Mouse (Mus musculus) Patski (cell line): ENCODE data around the gene Frmd5. TPM values are rescaled to one million over a fixed set of nuclear protein-coding genes. Genes with fewer than 3 reads are reported as not detected.
"Not testable (repeated sequence)": the region's sequence is repeated elsewhere in the genome, so short reads cannot be mapped to it uniquely, and the experiment has no call there.

Source experiments
- ATAC-seq: fragments of 100-300 bp; one replicate; pipeline ENCODE4 v1.8.0; 2021
- CTCF ChIA-PET: fragments of 350-600 bp; sonication (Branson Sonifier 250); formaldehyde crosslinking; loops from one replicate; lab custom pipeline; 2022; ENCODE audit warnings: inconsistent platforms; lab: Charles Lee
- POLR2A ChIA-PET: fragments of 350-600 bp; sonication (Branson Sonifier 250); formaldehyde crosslinking; loops from one replicate; lab custom pipeline; 2022; ENCODE audit warnings: antibody characterized with exemption, inconsistent platforms; lab: Charles Lee
- DNase-seq: peaks from one replicate; pipeline ENCODE4 v3.0.0-alpha.2; 2011; ENCODE audit warnings: low read depth, low spot score
- H3K27me3 ChIP-seq: fragments of 371-371 bp; one replicate; pipeline ENCODE4 v1.5.1; 2021
- CTCF ChIP-seq: fragments of 100-300 bp; IDR thresholded peaks from one replicate; pipeline ENCODE4 v1.5.1; 2021
- in situ Hi-C: fragments of 300-500 bp; cut with MboI; formaldehyde crosslinking; loops from 3 replicates; pipeline ENCODE4 v1.11.1; 2018; ENCODE audit warnings: low pct_unique_long_range_greater_than_20kb, mixed read lengths
- polyA plus RNA-seq: library from polyadenylated mRNA; unstranded; gene quantifications from one replicate; pipeline ENCODE4 v1.2.3, GENCODE M21; 2021

Frmd5 gene
- polyA plus RNA-seq, 1 experiment from 2014 or later = 0.23 TPM

- POLR2A ChIA-PET = no interaction called here
- DNase-seq (no peak), ATAC-seq (no peak)
- CTCF ChIA-PET = no interaction called here
- TF ChIP-seq CTCF = no peak
- in situ Hi-C loops = no loop called here
- H3K27me3 ChIP-seq = peaks cover 11% of the 10 kb centered on the region
Measured at GRCm38 (mm10) chr2:121821787-121822186, 14.9 kb upstream of the Frmd5 start.

DNA sequence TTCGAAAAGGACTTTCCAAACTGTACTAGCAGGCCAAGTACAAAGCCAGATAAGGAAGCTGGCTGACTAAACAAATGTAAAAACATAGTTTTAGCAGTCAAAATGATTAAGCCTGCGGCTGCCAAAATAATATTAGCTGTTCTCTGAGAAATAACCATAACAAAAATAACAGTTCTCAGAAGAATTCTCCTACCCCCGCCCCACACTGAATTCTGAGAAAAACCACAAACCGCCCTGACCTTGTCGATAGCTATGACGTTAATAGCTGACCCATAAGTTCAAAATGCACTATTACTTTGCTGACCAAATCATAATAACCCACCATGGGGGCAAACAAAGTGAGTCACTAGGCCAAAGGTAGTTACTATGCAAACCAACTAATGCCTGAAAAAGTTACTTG, 4.0 kb upstream of the Frmd5 start:
- ATAC-seq, in situ Hi-C loops, DNase-seq, POLR2A ChIA-PET: not testable (repeated sequence)
- H3K27me3 ChIP-seq = peaks cover 50% of the 10 kb centered on the region
- CTCF ChIA-PET = interaction anchor here (1.5 kb wide), 1 partner anchor 10 kb away, joined by 3 read pairs; no protein-coding TSS in a partner anchor

GRCm38 (mm10) chr2:121809126-121809525, 2.2 kb upstream of the Frmd5 start:
- ATAC-seq (no peak), DNase-seq (no peak)
- in situ Hi-C loops = no loop called here
- ChIA-PET POLR2A (no interaction called here), CTCF (no interaction called here)
- H3K27me3 ChIP-seq = peaks cover 46% of the 10 kb centered on the region
- no peak for TF ChIP-seq CTCF

- DNase-seq (no peak), ATAC-seq (peak; percentile 17)
- TF ChIP-seq CTCF = no peak
- H3K27me3 ChIP-seq = peaks cover 64% of the 10 kb centered on the region
- ChIA-PET CTCF (no interaction called here), POLR2A (no interaction called here)
- in situ Hi-C loops = no loop called here
Measured at GRCm38 (mm10) chr2:121806171-121806943, 530 bp downstream of the Frmd5 start.

DNA sequence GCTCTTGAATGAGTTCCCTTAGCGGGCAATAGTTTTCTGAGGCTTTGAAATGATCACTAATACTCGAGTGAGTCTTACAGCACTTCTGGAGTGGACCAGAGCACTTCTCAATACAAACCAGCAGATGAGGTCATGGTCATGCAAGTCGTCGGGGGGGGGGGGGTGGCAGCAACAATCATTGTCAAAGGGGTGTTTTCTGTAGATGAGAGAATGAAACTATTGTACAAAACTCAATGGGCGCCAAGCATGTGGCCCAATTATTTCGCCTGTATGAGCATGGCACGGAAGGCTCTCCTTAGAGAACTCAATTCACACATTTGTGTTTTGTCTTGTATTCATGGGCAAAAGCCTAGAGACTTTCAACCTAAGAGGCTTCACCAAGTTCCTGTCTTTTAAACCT, 7.8 kb downstream of the Frmd5 start:
- no peak for DNase-seq
- TF ChIP-seq CTCF = no peak
- in situ Hi-C loops = no loop called here
- H3K27me3 ChIP-seq = peaks cover 44% of the 10 kb centered on the region
- ChIA-PET CTCF (no interaction called here), POLR2A (no interaction called here)
- ATAC-seq = no peak

GRCm38 (mm10) chr2:121795995-121796394, 10.9 kb downstream of the Frmd5 start:
- in situ Hi-C loops = no loop called here
- no peak for TF ChIP-seq CTCF
- DNase-seq (no peak), ATAC-seq (no peak)
- POLR2A ChIA-PET = interaction anchor here (0.6 kb wide), 1 partner anchor 211 kb away, joined by 3 read pairs; no protein-coding TSS in a partner anchor
- peaks cover 26% of the 10 kb centered on the region for H3K27me3 ChIP-seq
- CTCF ChIA-PET = no interaction called here

GRCm38 (mm10) chr2:121789777-121790176, 17.1 kb downstream of the Frmd5 start:
- DNase-seq (no peak), ATAC-seq (no peak)
- in situ Hi-C loops = no loop called here
- ChIA-PET POLR2A (interaction anchor here (0.6 kb wide), 1 partner anchor 203 kb away, joined by 3 read pairs; no protein-coding TSS in a partner anchor), CTCF (interaction anchor here (0.8 kb wide), 1 partner anchor 18 kb away, joined by 3 read pairs; no protein-coding TSS in a partner anchor)
- H3K27me3 ChIP-seq = peaks cover 11% of the 10 kb centered on the region
- TF ChIP-seq CTCF = peak; percentile 33

- CTCF ChIA-PET = interaction anchor here (1.3 kb wide), 1 partner anchor 39 kb away, joined by 4 read pairs; no protein-coding TSS in a partner anchor
- DNase-seq = no peak
- peaks cover 7% of the 10 kb centered on the region for H3K27me3 ChIP-seq
- in situ Hi-C loops = no loop called here
- POLR2A ChIA-PET = no interaction called here
- no peak for ATAC-seq
- no peak for TF ChIP-seq CTCF
Measured at GRCm38 (mm10) chr2:121788415-121788814, 18.5 kb downstream of the Frmd5 start.

DNA sequence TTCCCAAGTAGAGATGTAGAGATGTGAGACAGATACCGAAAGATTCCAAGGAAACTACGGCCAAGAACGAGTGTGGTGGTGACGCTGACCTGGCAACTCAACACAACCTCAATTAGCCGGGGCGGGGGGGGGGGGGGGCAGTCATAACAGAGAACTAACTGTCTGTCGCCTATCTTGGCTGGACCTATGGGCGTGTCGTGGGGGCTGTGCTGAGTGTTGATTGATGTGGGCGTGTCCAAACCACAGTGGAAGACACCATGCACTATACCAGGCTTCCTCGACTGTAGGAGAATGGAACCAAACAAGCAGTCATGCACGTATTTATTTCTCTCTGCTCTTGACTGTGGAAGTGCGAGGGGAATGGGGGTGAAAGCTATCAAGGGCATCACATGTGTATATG, 19.1 kb downstream of the Frmd5 start:
- in situ Hi-C loops = no loop called here
- ATAC-seq = no peak
- DNase-seq = no peak
- TF ChIP-seq CTCF = no peak
- H3K27me3 ChIP-seq = peaks cover 4% of the 10 kb centered on the region
- ChIA-PET CTCF (no interaction called here), POLR2A (no interaction called here)

DNA sequence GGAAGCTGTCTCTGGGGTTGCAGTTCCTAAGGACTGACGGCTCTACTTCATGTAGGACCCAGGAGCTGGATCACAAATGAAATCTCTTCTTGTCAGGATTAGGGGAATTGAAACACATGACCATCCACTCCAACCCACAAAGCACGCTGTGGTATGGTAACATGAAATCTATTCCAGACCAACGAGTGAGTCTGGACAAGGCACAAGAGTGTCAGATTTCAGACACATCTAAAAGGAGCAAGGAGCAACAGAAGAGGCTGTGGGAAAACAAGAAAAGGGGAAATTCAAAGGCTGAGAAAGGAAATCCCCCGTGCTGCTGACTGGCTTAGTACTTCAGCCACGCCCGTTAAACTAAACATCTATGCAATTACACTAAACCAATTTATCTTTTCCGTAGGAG, 19.6 kb downstream of the Frmd5 start:
- ChIA-PET CTCF (no interaction called here), POLR2A (no interaction called here)
- TF ChIP-seq CTCF = no peak
- in situ Hi-C loops = no loop called here
- ATAC-seq = no peak
- no peak for DNase-seq
- H3K27me3 ChIP-seq = peaks cover 5% of the 10 kb centered on the region

GRCm38 (mm10) chr2:121776219-121776618, 30.7 kb downstream of the Frmd5 start:
- in situ Hi-C loops = no loop called here
- POLR2A ChIA-PET = no interaction called here

More at GRCm38 (mm10) chr2:121776219-121776618, 30.7 kb downstream of the Frmd5 start:
- H3K27me3 ChIP-seq = peaks cover 17% of the 10 kb centered on the region
- no peak for TF ChIP-seq CTCF
- ATAC-seq (no peak), DNase-seq (no peak)
- CTCF ChIA-PET = no interaction called here
